ENCODE assay signal across 22 mouse cellular contexts in the genomic region with DNA sequence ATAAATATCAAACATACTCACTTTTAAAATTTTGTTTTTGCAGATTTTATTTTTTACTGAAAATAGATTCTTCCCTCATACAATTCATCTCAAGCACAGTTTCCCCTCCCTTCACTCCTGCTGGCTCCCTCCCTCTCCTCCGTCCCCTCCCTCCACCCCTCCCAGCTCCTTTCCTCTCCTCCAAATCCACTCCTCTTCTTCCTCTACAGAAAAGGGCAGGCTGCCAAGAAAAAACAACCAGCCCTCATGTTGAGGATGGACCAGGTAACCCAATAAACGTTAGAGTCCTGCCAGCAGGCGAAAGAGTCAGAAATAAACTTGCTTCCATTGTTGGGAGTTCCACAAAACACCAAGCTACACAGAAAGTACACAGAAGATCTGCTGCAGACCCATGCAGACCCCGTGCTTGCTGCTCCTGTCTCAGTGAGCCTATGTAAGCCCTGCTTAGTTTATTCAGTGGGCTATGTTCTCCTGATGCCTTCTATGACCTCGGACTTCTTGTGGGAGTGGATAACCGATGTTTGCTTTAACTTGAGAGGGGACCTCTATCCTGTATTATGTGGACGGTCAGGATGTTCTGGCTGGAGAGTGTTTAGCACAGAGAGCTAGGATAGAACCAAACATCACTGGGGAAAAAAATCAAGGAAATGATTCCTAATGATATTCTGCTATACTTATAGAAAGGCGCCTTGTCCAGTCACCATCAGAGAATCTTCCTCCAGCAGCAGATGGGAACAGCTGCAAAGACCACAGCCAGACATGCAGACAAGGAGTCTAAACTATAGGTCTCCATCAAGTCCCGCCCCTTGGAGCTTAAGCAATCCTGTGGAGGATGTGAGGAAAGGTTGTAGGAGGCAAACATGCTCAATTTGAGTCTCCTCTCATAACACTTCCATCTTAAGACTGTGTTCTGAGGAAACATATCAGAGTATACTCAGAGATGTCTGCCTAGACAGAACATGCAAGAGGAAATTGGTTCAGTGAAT. TPM values are rescaled to one million over a fixed set of nuclear protein-coding genes. Genes with fewer than 3 reads are reported as not detected.
DNase-seq lines count a peak whose midpoint lies in the region; ATAC-seq and TF ChIP-seq lines count a peak whose summit lies in the region.
"Had no signal": no experiment of that assay in that cellular context is flagged by ENCODE, and none has a peak within 500 bp of the region (broad histone marks: within the 10 kb centered on the region; RNA-seq: fewer than 3 reads in every experiment).

No protein-coding gene starts in this region.

- no peak for TF ChIP-seq CTCF in lung, embryonic 14.5 days (IDR thresholded peaks at IDR 0.05; ENCODE audit: low read depth)
- no peak for TF ChIP-seq CTCF in C2C12 (IDR thresholded peaks at IDR 0.05; ENCODE audit: control insufficient read depth, insufficient read depth, insufficient read length)

- H3ac ChIP-seq in C2C12 (ENCODE audit: control insufficient read depth, insufficient read length, low read depth), result no peak overlapping the region

- no peak overlapping the region for H3K4me3 ChIP-seq in lung, embryonic 14.5 days (ENCODE audit: low read depth, low read length)
- no peak overlapping the region for H3K4me3 ChIP-seq in C2C12 (ENCODE audit: insufficient read depth, poor library complexity, severe bottlenecking)
- H3K4me3 ChIP-seq in stomach, embryonic 16.5 days (replicated peaks; ENCODE audit: low read length), result no peak overlapping the region
- H3K4me3 ChIP-seq: embryonic facial prominence, embryonic 15.5 days; limb, embryonic 10.5 days; midbrain, embryonic 15.5 days; neural tube, embryonic 15.5 days had no signal

- H3K4me2 ChIP-seq in lung, embryonic 14.5 days, result no peak overlapping the region; the same call in 1 of the 2 replicates
- H3K4me2 ChIP-seq in stomach, embryonic 16.5 days (ENCODE audit: low read depth, low read length), result peak overlapping the region; percentile 19; the same call in 1 of the 2 replicates
- H3K4me2 ChIP-seq: embryonic facial prominence, embryonic 15.5 days; midbrain, embryonic 15.5 days; neural tube, embryonic 15.5 days had no signal

- no peaks in the 10 kb centered on the region for H3K9me3 ChIP-seq in lung, embryonic 14.5 days (ENCODE audit: low read depth, low read length)
- no peaks in the 10 kb centered on the region for H3K9me3 ChIP-seq in stomach, embryonic 16.5 days (replicated peaks; ENCODE audit: control insufficient read depth, low read length)
- H3K9me3 ChIP-seq: embryonic facial prominence, embryonic 15.5 days; limb, embryonic 10.5 days; midbrain, embryonic 15.5 days; neural tube, embryonic 15.5 days had no signal

- no peaks in the 10 kb centered on the region for H3K27me3 ChIP-seq in lung, embryonic 14.5 days (ENCODE audit: insufficient read depth, low read length)
- H3K27me3 ChIP-seq in C2C12 (ENCODE audit: control insufficient read depth, insufficient read depth, insufficient read length), result no peaks in the 10 kb centered on the region
- no peaks in the 10 kb centered on the region for H3K27me3 ChIP-seq in stomach, embryonic 16.5 days (ENCODE audit: control insufficient read depth, insufficient read depth, low read length)
- H3K27me3 ChIP-seq: embryonic facial prominence, embryonic 15.5 days; midbrain, embryonic 15.5 days; neural tube, embryonic 15.5 days had no signal

- 26% methylated on average over 9 of the region's 9 CpGs for WGBS in lung, embryonic 14.5 days
- 22% methylated on average over 9 of the region's 9 CpGs for WGBS in stomach, embryonic 16.5 days

- peak; percentile 74 for ATAC-seq in lung, embryonic 14.5 days (ENCODE audit: insufficient read depth)
- ATAC-seq in granulocyte monocyte progenitor cell, adult 5-6 weeks (replicated peaks; ENCODE audit: poor library complexity, severe bottlenecking), result peak; percentile 85
- peak; percentile 60; the same call in 1 of the 2 replicates for ATAC-seq in stomach, embryonic 16.5 days (ENCODE audit: insufficient read depth, low FRiP score)
- no peak for ATAC-seq in inflammation-experienced regulatory T-cells, adult 6 months
- ATAC-seq: CD4-positive, CD25-positive, alpha-beta regulatory T cell, adult 4 months; forebrain, embryonic 16.5 days; hindbrain, embryonic 16.5 days; liver, postnatal 0 days; midbrain, embryonic 15.5 days; Patski had no signal

- H3K27ac ChIP-seq in lung, embryonic 14.5 days (ENCODE audit: low read depth), result peak overlapping the region; percentile 6; the same call in 1 of the 2 replicates
- peak overlapping the region; percentile 71 for H3K27ac ChIP-seq in stomach, embryonic 16.5 days (ENCODE audit: low read length)
- H3K27ac ChIP-seq: embryonic facial prominence, embryonic 15.5 days; limb, embryonic 10.5 days; midbrain, embryonic 15.5 days; neural tube, embryonic 15.5 days had no signal

- H3K79me3 ChIP-seq in C2C12 (ENCODE audit: low read depth), result no peaks in the 10 kb centered on the region

- no peaks in the 10 kb centered on the region for H3K36me3 ChIP-seq in lung, embryonic 14.5 days (ENCODE audit: insufficient read depth)
- H3K36me3 ChIP-seq in C2C12 (ENCODE audit: control insufficient read depth, insufficient read depth), result no peaks in the 10 kb centered on the region
- no peaks in the 10 kb centered on the region for H3K36me3 ChIP-seq in stomach, embryonic 16.5 days (ENCODE audit: control insufficient read depth, insufficient read depth, low read length)
- H3K36me3 ChIP-seq: embryonic facial prominence, embryonic 15.5 days; limb, embryonic 10.5 days; midbrain, embryonic 15.5 days; neural tube, embryonic 15.5 days had no signal

- no peaks in the 10 kb centered on the region for H3K79me2 ChIP-seq in C2C12 (ENCODE audit: control insufficient read depth, insufficient read depth)

- H3K9ac ChIP-seq in lung, embryonic 14.5 days, result no peak overlapping the region
- peak overlapping the region; percentile 35; the same call in 1 of the 2 replicates for H3K9ac ChIP-seq in stomach, embryonic 16.5 days (ENCODE audit: low read length)
- H3K9ac ChIP-seq: embryonic facial prominence, embryonic 15.5 days; liver, postnatal 0 days; midbrain, embryonic 15.5 days; neural tube, embryonic 15.5 days had no signal

- peak; percentile 66 for DNase-seq in lung, embryonic 14.5 days
- no peak for DNase-seq in lung, postnatal 10 days
- no peak for DNase-seq in layer of hippocampus, adult 11-12 months (ENCODE audit: low spot score)
- DNase-seq: adrenal gland, postnatal 10 days; cerebellum, adult 18-20 months; cerebellum, postnatal 25 days; kidney, adult 2 months; kidney, postnatal 14 days; liver, postnatal 0 days; right cerebral cortex, postnatal 14 days had no signal

- H3K4me1 ChIP-seq in lung, embryonic 14.5 days (ENCODE audit: insufficient read depth), result no peaks in the 10 kb centered on the region
- H3K4me1 ChIP-seq in stomach, embryonic 16.5 days (ENCODE audit: control insufficient read depth, insufficient read depth, low read length), result no peaks in the 10 kb centered on the region
- H3K4me1 ChIP-seq: embryonic facial prominence, embryonic 15.5 days; midbrain, embryonic 15.5 days; neural tube, embryonic 15.5 days had no signal

TF ChIP-seq in C2C12, 6 proteins besides CTCF, POLR2A, EP300 and RAD21:
- TF ChIP-seq MAX (IDR thresholded peaks at IDR 0.05) (no peak), MYOD1 (IDR thresholded peaks at IDR 0.05; ENCODE audit: control insufficient read depth, insufficient read length, low read depth) (peak; percentile 90), MYOG (IDR thresholded peaks at IDR 0.05; ENCODE audit: control insufficient read depth, extremely low read depth, insufficient read length) (no peak)

RNA-seq across cellular contexts. Expression of a gene that starts 39.4 kb away (rescaled TPM):
- polyA plus RNA-seq in lung, embryonic 14.5 days (2014; fragmentation: Nextera tagmentation; extraction: Ambion mirVana), result 52.4 and 59.1 TPM in 2 replicates
- 18.0 TPM for polyA plus RNA-seq in C2C12 (2012; fragmentation: generic; extraction: Trizol)
- total RNA-seq in granulocyte monocyte progenitor cell, adult 5-6 weeks (2014; fragmentation: Nextera tagmentation), result 14.8 and 23.3 TPM in 2 replicates
- total RNA-seq in granulocyte monocyte progenitor cell, adult 5-6 weeks (2017), result 11.9 and 13.1 TPM in 2 replicates
- 34.1 and 36.3 TPM in 2 replicates for polyA plus RNA-seq in stomach, embryonic 16.5 days (2015; fragmentation: Nextera tagmentation; extraction: Ambion mirVana)
- polyA plus RNA-seq in inflammation-experienced regulatory T-cells, adult 6 months (2017; shearing (Covaris generic)), result 10 to 100 TPM; 14.9 to 24.1 (median 18.7) TPM
